Mouse (Mus musculus) hindbrain, postnatal 0 days (tissue): ENCODE measurements around the gene Spata31d1a. TPM values are rescaled to one million over a fixed set of nuclear protein-coding genes. Genes with fewer than 3 reads are reported as not detected.
A peak's percentile ranks its signal among the peaks of the same experiment; 100 is the strongest.

Source experiments
- ATAC-seq: fragments of 200-750 bp; cut with Nextera tagmentation; 2 replicates; pipeline ENCODE4 v1.8.0; 2017; ENCODE audit warnings: mild to moderate bottlenecking, moderate TSS enrichment, moderate library complexity
- DNase-seq: peaks from one replicate; pipeline ENCODE4 v3.0.0-alpha.2; 2015; ENCODE audit warnings: low spot score
- H3K27ac ChIP-seq: fragments of 300-500 bp; sonication (generic); 2 replicates; pipeline ENCODE4 v1.5.1; 2014; ENCODE audit warnings: mild to moderate bottlenecking
- H3K27me3 ChIP-seq: fragments of 300-500 bp; sonication (generic); 2 replicates; pipeline ENCODE4 v1.6.1; 2014; ENCODE audit warnings: low read length, mixed read lengths; ENCODE audit not compliant: insufficient read depth
- H3K36me3 ChIP-seq: fragments of 300-500 bp; sonication (generic); 2 replicates; pipeline ENCODE4 v1.6.1; 2014; ENCODE audit warnings: low read length, mixed read lengths; ENCODE audit not compliant: insufficient read depth
- H3K4me1 ChIP-seq: fragments of 300-500 bp; sonication (generic); 2 replicates; pipeline ENCODE4 v1.6.1; 2014; ENCODE audit warnings: antibody characterized with exemption, low read length, mixed read lengths; ENCODE audit not compliant: insufficient read depth
- H3K4me2 ChIP-seq: fragments of 300-500 bp; sonication (generic); 2 replicates; pipeline ENCODE4 v1.6.1; 2014; ENCODE audit warnings: low read depth, mild to moderate bottlenecking, low read length, moderate library complexity, mixed read lengths
- H3K4me3 ChIP-seq: fragments of 300-500 bp; sonication (generic); 2 replicates; pipeline ENCODE4 v1.5.1; 2014; ENCODE audit warnings: low read length
- H3K9ac ChIP-seq: fragments of 300-500 bp; sonication (generic); replicated peaks from 2 replicates; pipeline ENCODE4 v1.6.1; 2014; ENCODE audit warnings: mild to moderate bottlenecking, low read length, moderate library complexity, mixed read lengths
- H3K9me3 ChIP-seq: fragments of 300-500 bp; sonication (generic); 2 replicates; pipeline ENCODE4 v1.6.1; 2016; ENCODE audit warnings: low read length, mixed read lengths
- CTCF ChIP-seq: IDR thresholded peaks from 2 replicates; pipeline ENCODE4 v1.5.1; 2016; ENCODE audit warnings: antibody characterized with exemption, control low read depth, low read depth
- WGBS: fragments of 180-500 bp; shearing (Covaris S2); extraction: QIAGEN DNeasy Blood & Tissue Kit; methylation state at CpG from one replicate; pipeline ENCODE4 v1.1.7; 2014; 5-methylcytosine and 5-hydroxymethylcytosine counted together
- polyA plus RNA-seq: library from polyadenylated mRNA; unstranded; fragments of >200 nt; fragmentation: Nextera tagmentation; extraction: Ambion mirVana; gene quantifications from 2 replicates; pipeline ENCODE4 v1.2.1, GENCODE M21; 2015
- total RNA-seq: library from RNA; depleted of rRNA; stranded (reverse); fragments of >200 nt; gene quantifications from 2 replicates; pipeline ENCODE4 v1.2.3, GENCODE M21; 2014

The Spata31d1a gene
- total and polyA plus RNA-seq, 2 experiments from 2014 or later: 0.09 TPM; not detected in 1

DNA sequence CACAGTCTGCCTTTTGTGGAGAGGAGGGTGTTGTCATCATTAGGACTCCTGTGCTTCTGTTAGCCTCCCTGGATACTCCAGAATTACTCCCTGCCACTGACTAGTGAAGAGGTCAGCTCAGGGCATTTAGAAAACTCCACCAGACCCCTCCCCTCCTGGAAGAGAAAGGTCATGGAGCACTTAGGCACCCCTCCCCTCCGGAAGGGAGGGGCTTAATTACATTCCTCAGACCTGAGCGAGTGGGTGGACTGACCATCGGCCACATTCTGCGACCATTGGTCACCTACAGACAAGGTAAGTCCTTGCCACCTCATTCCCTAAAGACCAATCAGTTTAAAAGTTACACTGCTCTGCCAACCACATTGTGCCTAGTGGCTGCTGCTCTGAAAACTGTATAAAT is 30.8 kb downstream of the Spata31d1a start:
- Histone ChIP-seq H3K9me3 (no peaks in the 10 kb centered on the region), H3K4me3 (no peak overlapping the region), H3K9ac (no peak overlapping the region), H3K36me3 (no peaks in the 10 kb centered on the region), H3K27me3 (no peaks in the 10 kb centered on the region), H3K4me1 (no peaks in the 10 kb centered on the region), H3K27ac (no peak overlapping the region), H3K4me2 (no peak overlapping the region)
- TF ChIP-seq CTCF: no peak
- WGBS: 64% methylated on average over 4 of the region's 4 CpGs
- DNase-seq (no peak), ATAC-seq (no peak)

DNA sequence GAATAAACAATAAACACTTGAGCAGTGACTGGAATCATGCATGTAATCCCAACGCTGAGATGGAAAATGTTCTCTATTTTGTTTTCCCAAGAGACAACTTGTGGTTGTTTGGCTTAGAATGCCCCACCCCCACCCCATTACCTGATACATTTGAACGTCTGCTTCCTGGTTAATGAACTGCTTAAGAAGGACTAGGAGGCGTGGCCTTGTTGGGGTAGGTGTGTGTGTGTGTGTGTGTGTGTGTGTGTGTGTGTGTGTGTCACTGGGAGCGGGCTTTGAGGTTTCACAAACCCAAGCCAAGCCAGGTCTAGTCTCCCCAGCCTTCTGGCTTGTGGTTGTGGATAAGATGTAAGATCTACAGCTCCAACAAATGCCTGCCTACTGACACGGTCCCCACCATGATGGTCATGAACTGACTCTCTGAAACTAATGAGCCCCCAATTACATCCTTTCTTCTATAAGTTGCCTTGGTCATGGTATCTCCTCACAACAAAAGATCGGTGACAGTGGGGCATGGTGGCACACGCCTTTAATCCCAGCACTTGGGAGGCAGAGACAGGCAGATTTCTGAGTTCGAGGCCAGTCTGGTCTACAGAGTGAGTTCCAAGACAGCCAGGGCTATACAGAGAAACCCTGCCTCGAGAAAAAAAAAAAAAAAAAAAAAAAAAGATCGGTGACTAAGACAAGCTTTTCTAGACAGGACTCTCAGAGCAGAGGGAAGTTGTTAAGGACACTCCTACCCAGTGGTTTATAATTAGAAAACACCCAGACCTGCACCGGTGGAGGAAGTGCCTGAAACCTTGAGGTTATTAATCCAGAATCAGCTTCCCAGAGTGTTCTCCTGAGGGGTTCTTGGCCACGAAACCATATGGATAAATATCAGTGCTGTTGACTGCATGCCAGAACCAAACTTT is 33.6 kb downstream of the Spata31d1a start:
- H3K4me2 ChIP-seq: no peak overlapping the region
- no peak for TF ChIP-seq CTCF
- no peaks in the 10 kb centered on the region for H3K36me3 ChIP-seq
- H3K9ac ChIP-seq: no peak overlapping the region
- ATAC-seq (no peak), DNase-seq (no peak)
- H3K4me3 ChIP-seq: no peak overlapping the region
- no peaks in the 10 kb centered on the region for H3K9me3 ChIP-seq
- 0 out of 2 replicates have a peak, but pooled peaks cover 3% of the 10 kb centered on the region for H3K4me1 ChIP-seq
- WGBS: 79% methylated on average over 11 of the region's 12 CpGs
- no peak overlapping the region for H3K27ac ChIP-seq
- H3K27me3 ChIP-seq: no peaks in the 10 kb centered on the region

GRCm38 (mm10) chr13:59675151-59676011 is 34.7 kb downstream of the Spata31d1a start, which contains the start of gene Golm1:
Gene Golm1 (minus strand): TSS chr13:59675811.
- H3K4me3 ChIP-seq: peak within 1 kb of the TSS; percentile 80
- peak within 1 kb of the TSS; percentile 66 for H3K27ac ChIP-seq
- H3K36me3 ChIP-seq: no peaks in the 10 kb centered on the region
- no peaks in the 10 kb centered on the region for H3K9me3 ChIP-seq
- WGBS: 1% methylated on average over 54 of the region's 61 CpGs
- no peaks in the 10 kb centered on the region for H3K27me3 ChIP-seq
- ATAC-seq (peak; percentile 81), DNase-seq (peak; percentile 69)
- H3K4me2 ChIP-seq: peak within 1 kb of the TSS; percentile 80
- peak within 1 kb of the TSS; percentile 76 for H3K9ac ChIP-seq
- TF ChIP-seq CTCF: no peak
- 0 out of 2 replicates have a peak, but pooled peaks cover 3% of the 10 kb centered on the region for H3K4me1 ChIP-seq

GRCm38 (mm10) chr13:59674761-59675150 is 35.4 kb downstream of the Spata31d1a start:
- Histone ChIP-seq H3K9me3 (no peaks in the 10 kb centered on the region), H3K4me2 (peak overlapping the region; percentile 80), H3K36me3 (no peaks in the 10 kb centered on the region), H3K27me3 (no peaks in the 10 kb centered on the region), H3K4me1 (0 out of 2 replicates have a peak, but pooled peaks cover 3% of the 10 kb centered on the region), H3K9ac (peak overlapping the region; percentile 76), H3K4me3 (peak overlapping the region; percentile 80), H3K27ac (peak overlapping the region; percentile 66; the same call in 1 of the 2 replicates)
- DNase-seq (peak; percentile 28), ATAC-seq (no peak)
- WGBS: 1% methylated on average over 13 of the region's 13 CpGs
- TF ChIP-seq CTCF: no peak

GRCm38 (mm10) chr13:59674215-59674614 is 35.9 kb downstream of the Spata31d1a start:
- Histone ChIP-seq H3K9me3 (no peaks in the 10 kb centered on the region), H3K9ac (no peak overlapping the region; the same call in 1 of the 2 replicates), H3K4me3 (peak overlapping the region; percentile 80), H3K4me2 (peak overlapping the region; percentile 80), H3K27ac (no peak overlapping the region), H3K27me3 (no peaks in the 10 kb centered on the region), H3K4me1 (0 out of 2 replicates have a peak, but pooled peaks cover 3% of the 10 kb centered on the region), H3K36me3 (no peaks in the 10 kb centered on the region)
- 4% methylated on average over 3 of the region's 3 CpGs for WGBS
- TF ChIP-seq CTCF: no peak
- ATAC-seq: no peak
- no peak for DNase-seq

- no peak for TF ChIP-seq CTCF
- ATAC-seq (no peak), DNase-seq (no peak)
- no peak overlapping the region for H3K27ac ChIP-seq
- no peak overlapping the region for H3K4me3 ChIP-seq
- H3K9me3 ChIP-seq: no peaks in the 10 kb centered on the region
- H3K36me3 ChIP-seq: no peaks in the 10 kb centered on the region
- H3K4me1 ChIP-seq: 0 out of 2 replicates have a peak, but pooled peaks cover 3% of the 10 kb centered on the region
- no peaks in the 10 kb centered on the region for H3K27me3 ChIP-seq
- H3K9ac ChIP-seq: no peak overlapping the region
- H3K4me2 ChIP-seq: peak overlapping the region; percentile 80; the same call in 1 of the 2 replicates
- 23% methylated on average over 7 of the region's 7 CpGs for WGBS
Measured at GRCm38 (mm10) chr13:59673597-59673996, 36.5 kb downstream of the Spata31d1a start.
